Mouse (Mus musculus): ENCODE measurements around the gene Rapgef6.

The Rapgef6 gene

DNA sequence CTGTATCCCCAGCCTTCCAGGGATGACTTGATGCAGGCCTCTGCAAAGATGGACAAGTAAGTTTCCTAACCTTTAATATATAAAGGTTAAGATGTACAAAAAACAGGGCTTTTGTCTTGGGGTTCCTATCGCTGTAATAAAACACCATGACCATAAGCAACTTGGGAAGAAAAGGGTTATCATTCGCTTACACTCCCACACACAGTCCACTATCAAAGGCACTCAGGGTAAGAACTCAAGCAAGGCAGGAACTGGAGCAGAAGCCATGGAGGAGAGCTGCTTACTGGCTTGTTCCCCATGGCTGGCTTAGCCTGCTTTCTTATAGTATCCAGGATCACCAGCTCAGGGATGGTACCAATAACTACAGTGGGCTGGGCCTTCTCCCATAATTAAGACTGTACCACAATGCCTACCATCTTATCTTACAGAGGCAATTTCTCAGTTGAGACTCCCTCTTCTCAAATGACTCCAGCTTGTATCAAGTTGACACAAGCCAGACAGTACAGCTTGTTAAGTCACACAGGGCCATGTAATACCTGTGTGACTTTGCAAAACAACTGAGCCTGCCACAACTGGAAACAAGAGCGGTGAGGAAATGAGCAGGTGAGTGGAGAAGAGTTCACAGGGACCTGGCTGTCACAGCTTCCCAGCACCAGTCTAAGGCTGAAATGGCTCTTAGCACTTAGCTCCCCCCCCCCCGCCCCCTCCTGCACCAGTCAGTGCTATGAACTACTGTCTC lies 216.5 kb downstream of the Rapgef6 start:
- DNase-seq, result no peak

DNA sequence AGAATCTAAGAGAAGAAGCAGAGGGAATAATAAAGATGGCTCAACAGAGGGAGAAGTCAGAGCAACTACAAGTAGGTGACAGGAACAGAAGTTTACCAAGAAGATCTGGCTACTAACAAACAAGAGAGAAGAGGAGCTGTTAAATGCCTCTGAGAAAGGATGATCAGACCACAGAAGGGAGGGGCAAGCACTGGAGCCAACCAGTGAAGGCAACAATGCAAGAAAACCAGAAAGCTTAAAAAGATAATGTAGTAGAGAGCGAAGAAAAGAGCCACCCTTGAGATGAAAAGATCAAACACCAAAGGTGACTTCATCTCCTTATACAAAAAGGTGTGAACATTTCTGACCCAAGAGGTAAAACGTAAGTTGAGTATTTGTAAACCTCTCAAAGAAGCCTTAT lies 218.7 kb downstream of the Rapgef6 start:
- DNase-seq, result no peak

- no peak for DNase-seq
These were observed 221.6 kb downstream of the Rapgef6 start for GRCm38 (mm10) chr11:54744231-54744630.
